Mouse (Mus musculus) CH12.LX (cell line): ENCODE results near the gene Gm20604. TPM values are rescaled to one million over a fixed set of nuclear protein-coding genes. Genes with fewer than 3 reads are reported as not detected.
A peak's percentile ranks its signal among the peaks of the same experiment; 100 is the strongest.

Experiments used
- DNase-seq: peaks from one replicate; pipeline ENCODE4 v3.0.0-alpha.2; 2013; ENCODE audit errors: extremely low read depth
- H3K27ac ChIP-seq: 2 replicates; pipeline ENCODE4 v1.5.1; 2012; ENCODE audit warnings: low read depth, mild to moderate bottlenecking, control low read depth, moderate library complexity; ENCODE audit not compliant: insufficient read depth
- H3K27me3 ChIP-seq: replicated peaks from 2 replicates; pipeline ENCODE3; 2012; ENCODE audit warnings: inconsistent platforms
- H3K36me3 ChIP-seq, 2 experiments: replicated peaks in 1 of 2; 2 replicates each; pipeline versions ENCODE3 to v1.6.1; 2012; ENCODE audit warnings: inconsistent platforms in 1 of 2, low read length in 1 of 2, mild to moderate bottlenecking in 1 of 2, mixed read lengths in 1 of 2, moderate library complexity in 1 of 2; ENCODE audit not compliant: control insufficient read depth in 1 of 2, insufficient read depth in 1 of 2
- H3K4me1 ChIP-seq, 2 experiments: 2 replicates each; pipeline ENCODE4 v1.6.1; 2012; ENCODE audit warnings: inconsistent platforms in 1 of 2, moderate library complexity in 1 of 2; ENCODE audit not compliant: insufficient read depth in 2 of 2, control insufficient read depth in 1 of 2
- H3K4me2 ChIP-seq: 2 replicates; pipeline ENCODE4 v1.6.1; 2012; ENCODE audit warnings: low read depth, mild to moderate bottlenecking, control low read depth; ENCODE audit not compliant: poor library complexity, insufficient read depth, severe bottlenecking
- H3K4me3 ChIP-seq, 3 experiments: fragments of 150-350 bp in 1 of 3; sonication (generic) in 1 of 3; replicated peaks in 1 of 3; 2 replicates each; pipeline versions ENCODE3 to v1.5.1; 2011 to 2012; ENCODE audit warnings: low read depth in 2 of 3, low read length in 2 of 3, mild to moderate bottlenecking in 2 of 3, moderate library complexity in 2 of 3, control low read depth in 1 of 3, improper control_type of control experiment in 1 of 3, inconsistent platforms in 1 of 3, mixed read lengths in 1 of 3; ENCODE audit not compliant: poor library complexity in 1 of 3
- H3K79me2 ChIP-seq: replicated peaks from 2 replicates; pipeline ENCODE4 v1.6.1; 2012; ENCODE audit warnings: mild to moderate bottlenecking, moderate library complexity; ENCODE audit not compliant: control insufficient read depth, poor library complexity, insufficient read depth, severe bottlenecking; ENCODE audit errors: extremely low read depth
- H3K9ac ChIP-seq: 2 replicates; pipeline ENCODE4 v1.6.1; 2012; ENCODE audit warnings: low read depth, mild to moderate bottlenecking, control low read depth, moderate library complexity; ENCODE audit not compliant: insufficient read depth
- H3K9me3 ChIP-seq: replicated peaks from 2 replicates; pipeline ENCODE3; 2012; ENCODE audit warnings: low read length, inconsistent platforms, mixed read lengths
- BHLHE40 ChIP-seq: IDR thresholded peaks from 2 replicates; pipeline ENCODE4 v1.6.1; 2011; ENCODE audit warnings: mild to moderate bottlenecking, low read depth, low read length, improper control_type of control experiment
- CHD1 ChIP-seq: IDR thresholded peaks from 2 replicates; pipeline ENCODE4 v1.6.1; 2012; ENCODE audit warnings: low read depth, low read length, improper control_type of control experiment, inconsistent platforms
- CHD2 ChIP-seq: IDR thresholded peaks from 2 replicates; pipeline ENCODE4 v1.6.1; 2011; ENCODE audit warnings: low read length, improper control_type of control experiment
- E2F4 ChIP-seq: IDR thresholded peaks from 2 replicates; pipeline ENCODE4 v1.6.1; 2011; ENCODE audit warnings: low read depth, low read length, improper control_type of control experiment; ENCODE audit not compliant: insufficient replicate concordance
- EP300 ChIP-seq: IDR thresholded peaks from 2 replicates; pipeline ENCODE4 v1.6.1; 2011; ENCODE audit warnings: low read length, improper control_type of control experiment
- ETS1 ChIP-seq: conservative IDR thresholded peaks from 2 replicates; pipeline ENCODE4 v1.6.1; 2012; ENCODE audit warnings: low read depth, mild to moderate bottlenecking, inconsistent platforms, low read length, improper control_type of control experiment, moderate library complexity
- IRF4 ChIP-seq: IDR thresholded peaks from 2 replicates; pipeline ENCODE4 v1.6.1; 2014; ENCODE audit warnings: low read depth, mild to moderate bottlenecking, inconsistent platforms, low read length, improper control_type of control experiment
- JUN ChIP-seq: IDR thresholded peaks from 2 replicates; pipeline ENCODE4 v1.6.1; 2011; ENCODE audit warnings: low read depth, mild to moderate bottlenecking, low read length, improper control_type of control experiment, moderate library complexity; ENCODE audit not compliant: insufficient read depth
- JUND ChIP-seq: conservative IDR thresholded peaks from 2 replicates; pipeline ENCODE4 v1.6.1; 2011; ENCODE audit warnings: low read depth, low read length, improper control_type of control experiment
- KAT2A ChIP-seq: IDR thresholded peaks from 2 replicates; pipeline ENCODE4 v1.6.1; 2012; ENCODE audit warnings: low read length, improper control_type of control experiment, inconsistent platforms; ENCODE audit not compliant: insufficient replicate concordance
- MAFK ChIP-seq: IDR thresholded peaks from 2 replicates; pipeline ENCODE4 v1.6.1; 2011; ENCODE audit warnings: low read length, improper control_type of control experiment; ENCODE audit not compliant: insufficient replicate concordance
- MXI1 ChIP-seq: IDR thresholded peaks from 2 replicates; pipeline ENCODE4 v1.6.1; 2011; ENCODE audit warnings: mild to moderate bottlenecking, low read depth, low read length, improper control_type of control experiment
- MYC ChIP-seq: IDR thresholded peaks from 2 replicates; pipeline ENCODE4 v1.6.1; 2011; ENCODE audit warnings: low read depth, mild to moderate bottlenecking, improper control_type of control experiment, low read length
- NELFE ChIP-seq: IDR thresholded peaks from 2 replicates; pipeline ENCODE4 v1.6.1; 2011; ENCODE audit warnings: low read depth, low read length, improper control_type of control experiment
- NRF1 ChIP-seq: IDR thresholded peaks from 2 replicates; pipeline ENCODE4 v1.6.1; 2014; ENCODE audit warnings: low read depth, mild to moderate bottlenecking, inconsistent platforms, low read length, improper control_type of control experiment, moderate library complexity
- POLR2A ChIP-seq: IDR thresholded peaks from 2 replicates; pipeline ENCODE4 v1.6.1; 2011; ENCODE audit warnings: low read depth, mild to moderate bottlenecking, improper control_type of control experiment, low read length
- RAD21 ChIP-seq: IDR thresholded peaks from 2 replicates; pipeline ENCODE4 v1.6.1; 2011; ENCODE audit warnings: low read depth, mild to moderate bottlenecking, low read length, improper control_type of control experiment, moderate library complexity
- RCOR1 ChIP-seq: conservative IDR thresholded peaks from 2 replicates; pipeline ENCODE4 v1.6.1; 2012; ENCODE audit warnings: low read depth, mild to moderate bottlenecking, inconsistent platforms, low read length, improper control_type of control experiment
- SIN3A ChIP-seq: IDR thresholded peaks from 2 replicates; pipeline ENCODE4 v1.6.1; 2012; ENCODE audit warnings: low read length, improper control_type of control experiment, inconsistent platforms
- SMC3 ChIP-seq: IDR thresholded peaks from 2 replicates; pipeline ENCODE4 v1.6.1; 2011; ENCODE audit warnings: low read depth, low read length, improper control_type of control experiment
- TCF12 ChIP-seq: IDR thresholded peaks from 2 replicates; pipeline ENCODE4 v1.6.1; 2014; ENCODE audit warnings: low read depth, mild to moderate bottlenecking, inconsistent platforms, low read length, improper control_type of control experiment
- UBTF ChIP-seq: IDR thresholded peaks from 2 replicates; pipeline ENCODE4 v1.6.1; 2012; ENCODE audit warnings: low read depth, mild to moderate bottlenecking, inconsistent platforms, low read length, improper control_type of control experiment, moderate library complexity
- USF2 ChIP-seq: conservative IDR thresholded peaks from 2 replicates; pipeline ENCODE4 v1.6.1; 2011; ENCODE audit warnings: low read depth, low read length, improper control_type of control experiment
- ZC3H11A ChIP-seq: IDR thresholded peaks from 2 replicates; pipeline ENCODE4 v1.6.1; 2012; ENCODE audit warnings: low read depth, mild to moderate bottlenecking, inconsistent platforms, low read length, improper control_type of control experiment
- ZKSCAN1 ChIP-seq: IDR thresholded peaks from 2 replicates; pipeline ENCODE4 v1.6.1; 2012; ENCODE audit warnings: low read depth, inconsistent platforms, low read length, improper control_type of control experiment, borderline replicate concordance
- ZMIZ1 ChIP-seq: IDR thresholded peaks from 2 replicates; pipeline ENCODE4 v1.6.1; 2012; ENCODE audit warnings: low read depth, mild to moderate bottlenecking, inconsistent platforms, low read length, improper control_type of control experiment
- dilution Hi-C: fragments of 300-500 bp; cut with MboI; formaldehyde crosslinking; loops from 2 replicates; pipeline ENCODE4 v1.14.3; 2020; ENCODE audit warnings: low sequenced_read_pairs; ENCODE audit not compliant: extremely low pct_unique_long_range_greater_than_20kb, extremely low pct_ligation_motif_present
- in situ Hi-C: fragments of 300-500 bp; cut with MboI; formaldehyde crosslinking; loops from 3 replicates; pipeline ENCODE4 v1.14.3; 2019; ENCODE audit warnings: low sequenced_read_pairs, low pct_ligation_motif_present, low pct_unique_long_range_greater_than_20kb, mixed read lengths
- polyA plus RNA-seq: library from polyadenylated mRNA; unstranded; fragments of >175 nt; gene quantifications from 2 replicates; pipeline ENCODE4 v1.2.1, GENCODE M21; 2012; ENCODE audit warnings: low read depth; ENCODE audit not compliant: insufficient read length
- total RNA-seq, 2 experiments: library from RNA; depleted of rRNA; stranded (reverse); fragments of 300-350 nt in 1 of 2; fragments of >200 nt in 1 of 2; gene quantifications; 2 replicates each; pipeline ENCODE4 v1.2.3; 2012 to 2014

Gm20604 gene
- total and polyA plus RNA-seq, 3 experiments = 5.7 to 14.4 (median 11.3) TPM

DNA sequence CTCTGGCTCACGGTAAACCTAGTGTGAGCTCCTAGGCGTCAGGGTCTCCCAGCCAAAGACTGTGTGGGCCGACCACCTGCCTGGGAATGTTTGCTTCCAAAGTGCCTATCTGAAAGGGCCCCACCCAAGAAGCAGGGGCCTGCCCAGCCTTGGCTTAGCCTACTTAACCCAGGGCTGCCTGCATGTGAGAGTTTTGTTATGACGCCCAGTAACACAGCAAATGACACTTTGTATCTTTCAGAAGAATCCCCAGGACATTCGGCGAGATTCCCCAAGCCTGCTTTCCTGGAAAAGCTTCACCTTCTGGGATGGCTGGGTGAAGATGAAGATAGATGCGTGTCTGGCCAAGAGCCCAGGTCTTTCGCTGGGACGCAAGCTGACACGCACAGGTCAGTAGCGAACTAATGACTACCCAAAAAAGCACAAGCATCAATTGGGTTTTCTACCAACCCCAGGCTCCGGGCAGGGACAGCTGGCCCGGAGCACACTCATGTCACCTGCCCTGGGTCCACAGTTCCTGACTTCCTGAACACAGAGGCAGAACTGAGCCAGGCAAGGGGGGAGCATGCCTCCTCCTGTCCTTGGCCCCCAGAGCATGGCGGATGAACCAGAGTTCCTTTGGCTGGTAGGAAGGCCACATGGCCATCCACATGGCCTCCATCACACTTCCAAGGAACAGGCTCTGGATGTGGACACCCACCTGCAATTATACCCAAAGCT is 61.7 kb downstream of the Gm20604 start:
- DNase-seq = no peak
- H3K79me2 ChIP-seq = peaks cover 62% of the 10 kb centered on the region
- no peaks in the 10 kb centered on the region for H3K27me3 ChIP-seq
- H3K36me3 ChIP-seq = peaks cover 0 to 28% of the 10 kb centered on the region in 2 experiments
- peak; percentile 38; the same call in 1 of the 2 replicates for TF ChIP-seq ETS1
- TF ChIP-seq MYC = 0 out of 2 replicates have a peak, but pooled peaks have one; percentile 14
- TF ChIP-seq BHLHE40 = peak; percentile 57
- TF ChIP-seq SMC3 = no peak
- no peak for TF ChIP-seq POLR2A
- TF ChIP-seq TCF12 = peak; percentile 59; the same call in 1 of the 2 replicates
- TF ChIP-seq USF2 = no peak
- TF ChIP-seq NELFE = no peak
- 0 out of 2 replicates have a peak, but pooled peaks have one; percentile 15 for TF ChIP-seq CHD2
- TF ChIP-seq ZC3H11A = no peak
- no peak for TF ChIP-seq CHD1
- no peak for TF ChIP-seq E2F4
- TF ChIP-seq JUND = no peak
- no peak for TF ChIP-seq ZMIZ1
- peak; percentile 25; the same call in 1 of the 2 replicates for TF ChIP-seq SIN3A
- TF ChIP-seq JUN = no peak
- TF ChIP-seq IRF4 = peak; percentile 81
- no peak for TF ChIP-seq RAD21
- H3K4me1 ChIP-seq = peaks cover 42 to 98% of the 10 kb centered on the region in 2 experiments
- dilution Hi-C loops = no loop called here
- peak overlapping the region; percentile 97 for H3K27ac ChIP-seq
- H3K4me2 ChIP-seq = peak overlapping the region; percentile 70
- H3K9ac ChIP-seq = peak overlapping the region; percentile 75
- in situ Hi-C loops = loop anchor here (10.0 kb wide), 1 partner anchor 52 kb away; no protein-coding TSS in a partner anchor
- peak overlapping the region in 2 of 3 experiments; percentile 39 to 42 for H3K4me3 ChIP-seq
- H3K9me3 ChIP-seq = no peaks in the 10 kb centered on the region

DNA sequence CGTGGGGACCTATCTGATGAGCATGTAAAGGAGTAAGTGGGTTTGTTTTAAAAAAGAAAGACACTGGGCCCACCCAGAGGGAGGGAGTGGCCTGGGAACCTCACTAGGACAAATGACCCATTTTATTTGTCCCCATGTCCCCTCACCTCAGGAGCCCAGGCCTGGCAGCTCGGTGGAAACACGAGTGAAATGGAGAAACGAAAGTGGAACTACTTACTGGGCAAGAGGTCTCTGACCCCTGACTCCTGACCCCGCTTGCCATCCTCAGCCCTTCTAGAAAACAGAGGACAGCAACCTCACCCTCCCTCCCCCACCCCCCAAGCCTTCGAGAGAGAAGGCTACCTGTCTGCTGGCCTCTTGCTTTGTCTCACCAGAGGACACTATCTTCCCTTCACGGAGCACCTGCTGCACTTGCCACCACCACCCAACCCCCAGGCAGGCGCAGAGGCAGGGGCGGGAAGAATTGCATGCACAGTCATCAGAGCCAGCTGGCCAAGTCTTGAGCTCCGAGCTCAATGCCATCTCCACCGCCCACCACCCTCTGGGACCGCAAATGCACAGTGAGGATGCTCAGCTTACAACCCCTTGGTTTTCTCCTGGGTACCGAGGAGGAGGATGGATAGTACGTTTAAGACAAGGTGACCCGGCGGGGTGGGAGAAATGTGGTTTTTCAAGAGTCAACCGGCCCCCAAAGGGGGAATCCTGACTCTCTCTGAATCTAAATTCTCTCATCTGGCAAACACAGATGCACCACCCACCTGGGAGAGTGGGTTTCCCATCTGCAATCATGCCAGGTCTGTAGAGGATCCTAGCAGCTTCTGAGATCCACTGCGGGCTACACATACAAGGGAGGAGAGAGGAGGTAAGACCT is 62.9 kb downstream of the Gm20604 start:
- Histone ChIP-seq H3K4me1 (peaks cover 43 to 98% of the 10 kb centered on the region in 2 experiments), H3K79me2 (peaks cover 63% of the 10 kb centered on the region), H3K9me3 (no peaks in the 10 kb centered on the region), H3K27me3 (no peaks in the 10 kb centered on the region), H3K4me2 (peak overlapping the region; percentile 70), H3K27ac (peak overlapping the region; percentile 97), H3K9ac (peak overlapping the region; percentile 75), H3K36me3 (peaks cover 0 to 19% of the 10 kb centered on the region in 2 experiments), H3K4me3 (peak overlapping the region; percentile 39 to 54 (median 42))
- in situ Hi-C loops (loop anchor here (10.0 kb wide), 1 partner anchor 51 kb away; no protein-coding TSS in a partner anchor), dilution Hi-C loops (no loop called here)
- DNase-seq = peak; percentile 70
- TF ChIP-seq MXI1 = peak; percentile 62
- peak; percentile 51 for TF ChIP-seq BHLHE40
- TF ChIP-seq ETS1 = peak; percentile 74
- peak; percentile 92 for TF ChIP-seq IRF4
- TF ChIP-seq KAT2A = 0 out of 2 replicates have a peak, but pooled peaks have one; percentile 33
- TF ChIP-seq MYC = peak; percentile 28; the same call in 1 of the 2 replicates
- no peak for TF ChIP-seq ZKSCAN1
- TF ChIP-seq EP300 = peak; percentile 50
- peak; percentile 61; the same call in 1 of the 2 replicates for TF ChIP-seq UBTF
- TF ChIP-seq NRF1 = peak; percentile 54; the same call in 1 of the 2 replicates
- TF ChIP-seq RCOR1 = 0 out of 2 replicates have a peak, but pooled peaks have one; percentile 18
- peak; percentile 78 for TF ChIP-seq CHD2
- TF ChIP-seq MAFK = peak; percentile 17; the same call in 1 of the 2 replicates
- no peak for TF ChIP-seq ZC3H11A
- TF ChIP-seq POLR2A = 0 out of 2 replicates have a peak, but pooled peaks have one; percentile 36
- TF ChIP-seq E2F4 = no peak
- 0 out of 2 replicates have a peak, but pooled peaks have one; percentile 31 for TF ChIP-seq ZMIZ1
